Mouse (Mus musculus) lung, postnatal 10 days (tissue): ENCODE data around the gene Btc.
A peak's percentile ranks its signal among the peaks of the same experiment; 100 is the strongest.

ENCODE experiments used
- DNase-seq: peaks from one replicate; pipeline ENCODE4 v3.0.0; 2021

Btc gene

GRCm38 (mm10) chr5:91402339-91403211, at the start of gene Btc:
TSS of gene Btc (minus strand) at chr5:91402994.
- DNase-seq: peak; percentile 69

DNA sequence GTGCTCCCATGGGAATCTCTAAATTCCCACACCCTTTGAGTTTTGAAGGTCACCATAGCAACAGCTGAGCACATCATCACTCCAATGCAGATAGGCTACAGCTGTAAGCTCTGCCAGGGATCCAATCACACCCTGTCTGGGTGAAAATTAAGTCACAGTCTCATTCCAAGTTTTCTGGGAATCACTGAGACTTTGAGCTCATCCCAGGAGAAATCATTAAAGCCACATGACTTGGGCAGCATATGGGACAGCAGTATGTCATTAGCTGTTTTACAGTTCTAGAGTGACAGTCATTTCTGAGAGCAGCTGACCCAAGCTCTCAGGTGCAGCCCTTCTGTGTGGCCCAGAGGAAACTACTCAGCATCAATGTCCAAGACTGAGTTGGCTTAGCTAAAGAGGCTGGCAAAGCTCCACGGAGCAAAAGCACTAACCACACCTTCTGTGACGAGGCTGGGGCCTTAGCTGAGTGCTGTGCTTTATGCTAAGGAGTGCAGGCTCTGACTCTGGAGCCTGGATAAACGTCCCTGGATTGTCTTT, 42.3 kb upstream of the Btc start:
- DNase-seq: peak; percentile 38

DNA sequence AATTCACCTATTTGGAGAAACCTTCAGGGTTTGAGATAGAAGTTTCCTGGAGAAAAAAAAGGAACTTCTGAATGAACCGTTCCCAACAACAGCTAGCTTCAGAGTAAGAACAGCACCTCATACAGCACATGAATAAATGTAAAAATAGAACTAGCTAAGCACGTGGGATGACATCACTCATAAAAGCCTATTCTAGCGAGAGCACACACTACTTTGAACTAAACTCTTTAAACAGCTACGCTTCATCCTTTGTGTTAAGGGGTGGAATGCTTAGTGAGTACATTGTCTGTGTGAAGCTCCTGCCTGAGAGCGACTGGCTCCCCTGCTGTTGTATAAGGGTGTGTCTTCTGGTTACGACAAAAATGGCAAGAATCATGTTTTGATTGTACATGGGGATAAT, 33.8 kb upstream of the Btc start:
- no peak for DNase-seq

DNA sequence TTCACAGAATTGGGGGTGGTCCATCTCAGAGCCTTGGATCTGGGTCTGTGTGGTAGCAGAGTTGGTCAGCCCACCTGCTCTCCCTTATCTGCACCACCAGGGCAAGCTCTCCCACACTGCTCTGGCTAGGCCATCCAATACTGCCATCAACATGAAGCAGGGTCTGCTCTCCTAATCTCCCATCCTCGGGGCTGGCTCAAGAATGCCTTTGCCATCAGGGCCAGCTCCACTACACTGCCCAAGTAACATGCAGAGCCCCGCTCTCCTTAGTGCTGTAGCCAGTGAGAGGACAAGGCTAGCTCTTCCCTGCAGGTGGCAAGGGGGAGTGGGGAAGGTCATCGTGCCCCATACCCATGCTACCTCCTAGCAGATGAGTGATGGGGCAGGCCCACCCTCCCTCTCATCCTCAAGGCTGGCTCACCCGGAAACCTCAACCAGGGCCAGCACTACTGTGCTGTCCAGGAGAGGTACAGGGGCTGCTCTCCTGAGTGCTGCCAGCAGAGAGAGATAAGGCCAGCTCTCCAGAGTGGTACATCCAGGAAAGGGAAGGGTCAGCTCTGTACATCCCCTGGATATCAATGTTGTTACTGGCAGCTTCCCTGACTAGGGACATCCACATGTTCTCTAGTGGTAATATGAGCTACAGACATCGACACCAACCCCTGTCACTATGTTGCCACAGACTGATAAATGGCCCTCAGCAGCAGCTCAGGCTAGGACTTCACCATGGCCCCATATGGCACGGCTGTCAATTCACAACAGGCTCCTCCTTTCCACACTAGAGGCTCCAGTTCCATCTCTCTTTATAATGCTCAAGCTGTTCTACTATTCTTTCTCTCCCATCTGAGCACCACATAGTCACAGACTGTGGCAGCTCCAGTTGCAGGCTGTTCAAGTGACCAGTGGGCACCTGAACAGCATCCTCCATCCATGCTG, 32.2 kb upstream of the Btc start:
- DNase-seq: no peak

- no peak for DNase-seq
Measured at GRCm38 (mm10) chr5:91428547-91428946, 25.8 kb upstream of the Btc start.

- no peak for DNase-seq
Measured at GRCm38 (mm10) chr5:91413814-91414213, 11.0 kb upstream of the Btc start.

DNA sequence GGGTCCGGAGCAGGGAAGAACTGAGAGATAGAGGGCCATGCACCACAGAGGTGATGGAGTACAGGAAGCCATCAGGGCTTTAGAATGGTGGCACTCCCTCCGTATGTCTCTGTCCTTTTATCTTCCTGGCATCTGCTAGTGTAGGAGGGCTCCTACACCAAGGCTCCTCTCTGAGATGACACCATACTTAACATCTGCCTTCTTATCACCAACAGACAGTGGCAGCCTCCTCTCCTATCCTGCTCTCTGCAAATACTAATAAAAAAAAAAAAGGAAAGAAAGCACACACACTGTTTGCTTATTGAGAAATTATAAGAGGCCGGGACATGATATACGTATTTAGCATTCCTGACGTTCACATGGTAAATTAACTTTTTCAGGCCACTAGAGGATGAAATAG, 1.5 kb upstream of the Btc start:
- DNase-seq: no peak

DNA sequence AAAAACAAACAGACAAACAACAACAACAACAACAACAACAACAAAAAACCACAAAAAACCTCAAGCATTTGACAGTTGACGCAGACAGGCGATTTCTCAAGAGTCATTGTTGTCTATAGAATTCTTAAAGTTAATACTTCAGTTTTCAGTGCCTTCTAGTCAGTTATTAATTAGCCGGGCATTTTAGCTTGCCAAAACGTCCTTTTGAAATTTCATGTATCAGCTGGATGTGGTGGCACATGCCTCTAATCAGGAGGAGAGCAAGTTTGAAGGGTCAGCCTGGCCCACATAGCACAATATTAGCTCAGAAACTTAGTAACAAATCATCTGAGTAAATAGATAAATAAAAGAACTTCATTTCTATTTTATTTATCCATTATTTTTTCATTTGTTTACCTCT, 487 bp upstream of the Btc start:
- DNase-seq: no peak

- DNase-seq: no peak
Measured at GRCm38 (mm10) chr5:91400493-91401096, 2.2 kb downstream of the Btc start.

GRCm38 (mm10) chr5:91375467-91375866, 27.3 kb downstream of the Btc start:
- DNase-seq: no peak

- DNase-seq: no peak
Measured at GRCm38 (mm10) chr5:91368061-91368565, 34.7 kb downstream of the Btc start.

DNA sequence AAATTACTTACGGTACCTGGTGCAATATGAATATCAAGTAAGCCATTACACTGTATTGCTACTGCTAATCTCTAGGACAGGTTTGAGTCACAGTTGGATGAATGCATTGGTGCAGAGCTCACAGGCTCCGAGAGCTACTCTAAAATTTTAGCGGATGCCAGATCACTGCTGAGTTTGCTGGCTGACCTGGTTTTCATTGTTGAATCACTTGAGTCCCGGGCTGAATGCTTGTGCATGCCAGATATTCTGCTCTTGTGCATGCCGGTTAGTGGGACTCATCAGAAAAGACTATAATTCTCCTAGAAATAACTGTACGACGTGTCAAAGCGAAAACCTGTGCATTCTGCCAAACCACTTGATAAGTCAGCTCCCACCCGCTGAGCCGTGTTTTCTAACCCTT, 35.9 kb downstream of the Btc start:
- DNase-seq: no peak

DNA sequence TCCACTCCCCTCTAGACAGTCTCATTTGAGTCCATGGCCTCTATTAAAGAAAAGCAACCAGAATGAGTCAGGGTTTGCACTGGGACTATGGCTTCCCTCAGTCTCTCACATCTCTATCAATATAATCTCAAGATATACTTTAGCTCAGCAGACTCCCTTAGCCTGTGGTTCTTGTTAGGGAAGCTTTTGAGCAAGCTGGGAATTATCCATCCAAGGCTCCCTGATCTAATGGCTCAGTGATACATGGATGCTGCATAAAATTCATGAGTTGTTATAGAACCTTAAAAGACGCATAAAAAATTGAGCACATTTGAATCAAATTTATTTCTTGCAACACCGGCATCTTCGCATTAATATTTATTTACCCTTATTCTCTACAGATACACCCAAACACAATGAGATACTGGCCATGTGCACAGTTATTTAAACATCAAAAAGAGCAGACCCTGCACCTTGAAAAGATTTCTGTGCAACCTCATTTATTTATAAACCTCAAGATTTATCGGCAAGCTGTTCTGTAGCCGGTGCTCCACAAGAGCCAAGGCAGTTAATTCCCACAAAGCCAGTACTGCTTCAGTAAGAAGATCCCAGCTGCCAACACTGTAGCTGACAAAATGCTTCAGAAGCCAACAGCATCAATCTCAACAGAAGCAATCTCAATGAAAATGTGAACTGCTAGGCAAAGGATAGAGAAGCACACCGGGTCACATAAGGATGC, 39.4 kb downstream of the Btc start:
- no peak for DNase-seq

- no peak for DNase-seq
Measured at GRCm38 (mm10) chr5:91352645-91353044, 50.1 kb downstream of the Btc start.

- no peak for DNase-seq
Measured at GRCm38 (mm10) chr5:91345681-91346080, 57.1 kb downstream of the Btc start.

DNA sequence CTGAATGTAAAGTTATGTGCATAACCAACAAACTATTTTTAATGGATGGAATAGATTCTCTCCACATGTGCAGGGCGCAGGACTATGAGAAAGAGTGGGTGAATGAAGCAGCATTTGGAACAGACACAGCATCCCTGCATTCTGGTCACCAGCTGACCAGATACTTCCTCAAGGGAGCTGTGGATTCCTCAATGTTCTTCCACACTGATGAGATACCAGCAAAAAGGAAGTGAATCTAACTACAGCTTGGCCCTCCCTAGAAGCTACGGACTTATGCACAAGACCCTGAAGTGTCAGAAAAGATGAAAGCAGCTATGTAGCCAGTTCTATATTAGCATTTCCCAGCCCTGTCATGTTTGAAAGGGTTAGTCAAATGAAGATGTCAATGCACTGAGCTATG, 57.7 kb downstream of the Btc start:
- no peak for DNase-seq

GRCm38 (mm10) chr5:91341981-91342760, 60.6 kb downstream of the Btc start:
- DNase-seq: no peak

GRCm38 (mm10) chr5:91334227-91334626, 68.6 kb downstream of the Btc start:
- DNase-seq: no peak

- DNase-seq: no peak
Measured at GRCm38 (mm10) chr5:91332079-91332865, 70.5 kb downstream of the Btc start.

GRCm38 (mm10) chr5:91321840-91322239, 81.0 kb downstream of the Btc start:
- DNase-seq: no peak

- DNase-seq: no peak
Measured at GRCm38 (mm10) chr5:91320348-91320747, 82.4 kb downstream of the Btc start.
